Mouse (Mus musculus) neutrophil, adult 5-6 weeks (primary cell): ENCODE data around the gene Mgat4a. TPM values are rescaled to one million over a fixed set of nuclear protein-coding genes. Genes with fewer than 3 reads are reported as not detected.

Experiments
- ATAC-seq: fragments of 151-379, 151-347 bp; 2 replicates; pipeline ENCODE4 v1.8.0; 2017; ENCODE audit warnings: mild to moderate bottlenecking, moderate TSS enrichment; ENCODE audit not compliant: insufficient number of reproducible peaks, poor library complexity, low FRiP score, severe bottlenecking; ENCODE audit errors: extremely low read depth
- total RNA-seq: library from RNA; stranded (forward); fragments of 200-1000 nt; gene quantifications from 2 replicates; pipeline ENCODE4 v1.2.3, GENCODE M21; 2017

The Mgat4a gene
- total RNA-seq, 1 experiment from 2014 or later, result 47.6 TPM

- ATAC-seq, result peak; percentile 28; the same call in 1 of the 2 replicates
These were observed 66.1 kb downstream of the Mgat4a start for GRCm38 (mm10) chr1:37474634-37475190.

GRCm38 (mm10) chr1:37474046-37474445 lies 66.8 kb downstream of the Mgat4a start:
- peak; percentile 42; the same call in 1 of the 2 replicates for ATAC-seq

DNA sequence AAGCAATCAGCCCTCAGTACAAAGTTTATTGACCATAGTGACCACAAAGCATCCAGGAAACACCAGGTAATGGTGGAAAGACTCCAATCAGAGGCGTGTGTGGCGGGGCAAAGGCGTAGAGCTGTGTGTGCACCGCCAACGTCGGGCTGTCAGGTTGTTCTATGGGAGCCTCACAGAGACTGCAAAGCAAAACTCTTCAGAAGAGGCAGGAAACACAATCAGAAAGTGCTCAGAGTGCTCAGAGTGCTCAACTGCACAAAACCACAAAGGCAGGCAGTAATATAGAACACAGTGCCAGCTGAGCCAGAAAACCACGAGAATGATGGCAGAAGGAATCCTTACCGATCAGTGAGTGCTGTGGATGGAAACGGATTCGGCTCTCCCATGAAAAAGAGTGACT lies 67.6 kb downstream of the Mgat4a start:
- no peak for ATAC-seq

DNA sequence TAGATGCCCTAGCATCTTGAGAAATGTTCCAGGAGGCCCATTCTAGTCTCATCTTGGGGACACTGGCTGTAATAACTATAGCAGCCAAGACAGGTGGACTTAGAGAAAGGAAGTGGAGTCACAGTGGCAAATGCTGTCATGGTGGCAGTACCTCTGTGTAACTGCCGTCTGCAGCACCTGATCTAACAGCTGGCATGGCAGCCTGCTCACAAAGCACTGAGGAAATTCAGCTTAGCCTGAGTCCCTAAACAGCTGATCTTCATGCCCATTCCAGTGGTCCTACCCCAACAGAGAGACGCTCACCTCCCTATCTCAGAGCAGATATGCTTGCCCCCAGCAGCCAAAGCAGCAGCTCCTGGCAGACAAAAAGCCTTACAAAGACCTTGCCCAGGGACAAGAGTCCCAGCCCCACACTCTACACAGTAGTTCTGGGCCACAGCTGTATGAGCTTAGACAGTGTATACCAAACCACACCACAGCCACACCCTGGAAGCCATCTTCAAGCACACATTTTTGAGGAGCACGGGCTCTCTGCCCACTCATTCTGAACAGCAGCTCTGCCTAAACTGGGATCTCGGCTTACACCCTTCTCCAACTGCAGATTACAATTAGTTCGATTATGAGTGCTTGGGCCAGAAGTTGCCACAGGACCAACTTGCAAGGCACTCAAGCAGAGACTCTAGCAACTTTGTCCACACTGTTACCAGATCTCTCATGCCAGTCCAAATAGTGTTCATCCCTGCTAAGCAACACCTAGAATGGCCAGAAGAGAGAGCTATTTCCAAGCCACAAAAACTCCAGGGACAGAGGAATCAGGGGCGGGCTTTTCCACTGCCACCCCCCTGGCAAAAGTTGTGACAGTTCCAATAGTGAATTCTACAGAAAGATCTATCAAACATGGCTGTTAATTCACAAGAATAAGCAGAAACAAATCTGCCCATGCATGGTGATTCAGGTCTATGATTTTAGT lies 69.4 kb downstream of the Mgat4a start:
- ATAC-seq, result no peak

- no peak for ATAC-seq
These were observed 71.8 kb downstream of the Mgat4a start for GRCm38 (mm10) chr1:37469007-37469406.

- no peak for ATAC-seq
These were observed 73.0 kb downstream of the Mgat4a start for GRCm38 (mm10) chr1:37467806-37468205.

DNA sequence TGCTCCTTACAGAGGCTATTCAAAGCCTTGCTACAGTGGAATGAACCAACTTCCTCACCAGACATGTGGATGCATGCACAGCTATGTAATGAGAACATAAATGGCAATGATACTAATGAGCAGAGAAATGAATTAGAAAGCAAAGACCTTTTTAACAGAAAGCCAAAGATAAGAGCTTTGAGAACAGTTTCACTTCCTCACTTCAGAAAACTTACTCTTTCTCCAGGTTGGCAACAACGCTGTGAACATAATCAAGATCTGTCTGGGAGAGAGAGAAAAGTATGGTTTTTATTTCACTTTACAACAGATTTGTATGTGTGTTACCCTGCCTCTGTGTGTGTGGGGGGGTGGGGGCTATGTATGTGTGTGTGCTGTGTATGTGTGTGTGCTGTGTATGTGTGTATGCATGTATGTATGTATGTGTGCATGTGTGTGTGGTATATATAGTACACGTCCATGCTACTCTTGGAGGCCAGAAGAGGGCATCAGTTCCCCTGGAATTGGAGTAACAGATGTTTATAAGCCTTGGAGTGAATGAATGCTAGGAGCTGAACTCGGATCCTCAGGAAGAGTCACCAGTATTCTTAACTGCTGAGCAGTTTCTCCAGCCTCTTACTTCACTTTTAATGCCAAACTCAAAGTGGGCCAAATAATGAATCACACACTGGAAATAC lies 74.4 kb downstream of the Mgat4a start:
- ATAC-seq, result 0 out of 2 replicates have a peak, but pooled peaks have one; percentile 26

DNA sequence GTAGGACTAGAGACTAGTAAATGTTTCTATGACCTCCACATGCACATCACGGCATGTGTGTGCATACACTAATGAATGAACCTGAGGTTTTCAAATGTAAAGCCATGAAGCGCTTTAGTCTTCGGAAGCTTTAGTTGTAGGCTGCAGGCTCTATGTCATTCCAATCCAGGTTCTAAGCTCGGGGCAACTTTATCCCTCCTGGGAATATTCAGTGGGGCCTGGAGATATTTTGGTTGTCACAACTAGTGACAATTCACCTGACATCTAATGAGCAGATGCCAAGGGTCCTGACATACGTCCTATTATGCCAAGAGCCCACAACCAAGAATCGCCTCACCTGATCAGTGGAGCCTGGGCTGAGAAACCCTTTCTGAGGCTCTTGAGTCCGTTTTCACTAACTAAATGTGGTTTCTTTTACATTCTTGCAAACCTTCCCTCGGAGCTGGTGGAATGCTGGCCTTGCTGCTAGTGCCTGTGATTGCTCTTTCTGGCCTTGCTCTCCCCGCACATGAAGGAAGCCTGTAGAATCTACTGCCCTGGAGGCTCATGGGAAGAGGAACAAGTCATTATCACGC lies 75.9 kb downstream of the Mgat4a start:
- ATAC-seq, result no peak

DNA sequence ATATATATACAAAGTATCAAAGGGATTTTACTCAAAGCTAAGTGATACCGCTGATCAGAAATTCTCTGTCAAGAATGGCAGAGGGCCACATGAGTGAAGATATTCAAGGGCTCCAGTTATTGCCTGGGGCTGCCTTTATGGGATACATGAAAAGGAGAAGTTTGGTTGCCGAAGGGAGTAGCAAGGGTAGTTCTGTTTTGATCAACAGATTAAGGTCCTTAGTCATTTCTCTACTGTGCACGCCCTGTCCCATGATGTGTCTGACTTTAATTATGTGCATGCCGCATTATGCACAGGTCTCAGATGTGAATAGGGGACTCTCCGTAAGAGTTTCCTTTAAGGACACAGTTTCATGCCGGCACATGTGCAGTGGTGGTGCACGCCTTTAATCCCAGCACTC lies 83.3 kb downstream of the Mgat4a start:
- no peak for ATAC-seq

DNA sequence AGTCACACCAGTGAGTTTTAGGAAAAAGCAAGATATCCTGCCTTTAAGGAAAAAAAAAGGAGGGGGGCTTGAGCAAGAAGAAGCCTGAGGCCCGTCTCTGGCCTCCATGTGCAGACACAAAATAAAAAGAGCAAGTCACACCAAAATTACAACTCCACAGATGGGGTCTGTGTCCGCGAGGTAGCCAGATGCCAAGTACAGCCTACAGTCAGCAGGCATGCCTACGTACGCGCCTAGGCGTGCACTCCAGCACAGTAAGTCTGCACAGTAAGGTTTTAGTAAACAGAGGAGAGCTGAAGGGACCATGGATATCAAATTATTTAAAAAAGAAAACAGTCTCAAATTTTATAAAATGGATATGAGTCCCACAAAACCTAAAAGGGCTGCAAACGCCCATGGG lies 89.5 kb downstream of the Mgat4a start:
- ATAC-seq, result no peak

DNA sequence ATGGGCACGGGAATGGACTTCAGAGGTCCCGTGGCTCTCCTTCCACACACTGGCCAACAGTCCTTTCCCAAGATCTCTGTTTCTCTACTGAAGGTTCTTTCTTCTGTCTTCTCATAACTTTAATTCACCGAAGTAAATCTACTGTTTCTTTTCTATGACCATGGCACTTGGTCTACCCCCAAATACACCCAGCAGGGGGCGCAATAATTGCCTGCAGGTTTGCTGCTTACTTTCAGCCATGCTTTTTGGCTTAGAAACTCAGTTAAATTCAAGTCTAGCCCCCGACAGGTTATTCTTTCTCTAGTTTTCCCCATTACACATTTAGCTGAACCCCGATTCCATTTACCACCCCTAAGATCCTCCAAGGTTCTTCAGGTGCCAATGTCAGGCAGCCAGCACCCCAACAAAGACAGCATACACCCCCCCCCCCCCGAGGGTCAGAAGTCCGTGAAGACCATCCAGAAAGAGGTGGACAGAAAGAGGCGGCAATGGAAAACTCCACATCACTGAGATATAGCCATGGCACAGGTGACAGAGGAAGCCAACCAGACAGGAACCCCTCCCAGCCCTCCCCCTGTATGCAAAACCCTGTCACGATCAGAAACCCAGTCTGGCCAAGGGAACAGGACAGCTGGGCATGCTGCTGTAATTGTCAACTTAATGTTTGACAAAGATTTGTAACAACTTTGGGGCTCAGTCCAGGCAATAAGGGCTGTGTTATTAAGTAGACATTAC lies 92.3 kb downstream of the Mgat4a start:
- 0 out of 2 replicates have a peak, but pooled peaks have one; percentile 19 for ATAC-seq

- ATAC-seq, result no peak
These were observed 97.7 kb downstream of the Mgat4a start for GRCm38 (mm10) chr1:37442848-37443835.

- no peak for ATAC-seq
These were observed 104.4 kb downstream of the Mgat4a start for GRCm38 (mm10) chr1:37436419-37436818.

DNA sequence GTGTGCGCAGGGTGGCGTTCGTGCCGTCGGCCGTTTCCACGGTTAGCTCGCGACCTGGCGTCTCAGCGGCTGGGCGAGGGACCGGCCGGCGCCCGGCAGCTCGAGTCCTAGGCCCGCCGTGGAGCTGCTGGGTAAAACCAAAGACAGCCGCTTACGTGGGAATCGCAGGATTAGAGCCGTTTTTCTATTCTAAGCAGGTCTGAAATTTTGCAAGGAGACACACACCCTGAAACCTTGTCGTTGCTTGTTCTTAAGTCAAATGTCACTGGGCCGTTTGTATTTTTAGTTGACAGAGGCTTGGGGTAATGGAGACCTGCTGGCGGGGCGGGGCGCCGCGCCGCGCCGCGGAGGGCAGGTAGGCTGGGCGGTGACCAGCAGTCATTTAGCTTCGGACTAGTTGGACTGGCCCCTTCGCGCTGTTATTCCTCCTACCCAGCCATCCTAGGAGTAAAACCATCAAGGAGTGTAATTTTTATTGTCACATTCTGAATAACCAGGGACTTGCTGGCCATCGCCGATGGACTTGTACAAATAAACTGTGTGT lies 110.4 kb downstream of the Mgat4a start:
- no peak for ATAC-seq

DNA sequence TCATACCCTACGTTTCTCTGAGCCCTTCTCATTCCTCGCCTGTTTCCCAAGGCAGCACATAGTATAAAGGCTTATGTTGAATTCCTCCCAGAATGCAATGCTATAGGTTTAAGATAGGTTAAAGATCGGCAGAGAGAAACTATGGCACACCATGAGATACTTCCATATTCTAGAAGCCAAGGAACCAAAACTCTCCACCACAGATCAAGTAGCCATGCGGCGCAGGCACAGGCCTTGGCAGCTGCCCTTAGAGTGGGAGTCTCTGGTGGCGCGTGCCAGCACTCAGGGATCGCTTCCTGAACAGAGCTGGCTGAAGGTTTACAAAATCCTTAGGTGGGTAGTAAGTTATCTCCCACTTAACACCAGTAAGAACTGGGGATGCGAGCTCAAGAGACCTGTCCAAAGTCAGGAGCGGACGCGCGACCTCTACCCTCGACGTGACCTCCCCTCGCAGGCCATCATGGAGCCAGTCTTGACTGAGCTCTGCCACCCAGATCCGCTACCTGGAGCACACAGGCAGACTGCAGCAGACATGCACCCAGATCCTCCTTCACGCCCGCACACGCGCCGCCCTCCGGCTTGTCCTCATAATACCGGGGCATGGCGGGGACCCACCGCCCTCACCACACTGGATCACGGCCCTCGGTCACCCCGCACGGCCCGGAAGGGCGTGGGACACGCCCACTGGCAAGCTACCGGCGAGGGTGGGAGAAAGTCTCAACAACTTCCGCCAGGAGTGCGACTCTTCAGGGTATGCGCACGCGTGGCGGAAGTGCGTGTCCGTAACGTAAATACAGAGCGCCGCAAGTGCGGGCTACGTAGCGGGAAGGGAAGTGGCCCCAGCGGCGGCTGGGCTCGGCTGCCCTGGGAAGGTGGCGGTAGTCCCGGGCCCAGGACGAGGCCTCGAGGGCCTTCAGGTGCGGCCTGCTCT lies 111.2 kb downstream of the Mgat4a start, which contains the start of the genes Coa5 and Unc50:
Coa5 (minus strand) TSS at position 738 of the 931 bp plus-strand sequence.
Unc50 (plus strand) TSS at position 774 of the 931 bp plus-strand sequence.
- ATAC-seq, result peak; percentile 99

DNA sequence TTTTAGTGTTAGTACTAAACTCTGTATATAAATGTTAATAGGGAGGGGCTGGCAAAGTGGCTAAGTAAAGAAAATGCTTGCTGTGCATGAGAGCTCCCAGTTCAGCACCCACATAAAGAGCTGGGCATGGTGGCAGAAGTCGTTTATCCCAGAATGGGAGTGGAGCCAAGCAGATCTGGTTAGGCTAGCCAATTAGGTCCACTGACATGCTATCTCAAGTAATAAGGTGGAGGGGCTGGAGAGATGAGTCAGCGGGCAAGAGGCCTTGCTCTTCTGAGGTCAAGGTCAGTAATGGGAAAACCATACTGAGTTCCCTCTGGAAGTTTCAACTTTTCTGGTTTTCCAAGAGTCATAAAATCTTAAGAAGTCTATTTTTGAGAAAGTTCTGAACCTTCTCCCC lies 111.9 kb downstream of the Mgat4a start:
- no peak for ATAC-seq
